Mouse (Mus musculus): ENCODE measurements around the gene Mb. TPM values are rescaled to one million over a fixed set of nuclear protein-coding genes. Genes with fewer than 3 reads are reported as not detected.

The Mb gene
- total RNA-seq, 2 experiments from 2014 or later, result not detected

- DNase-seq (ENCODE audit: low spot score in 2 of 2), result no peak
- intact Hi-C loops (cut with DNase I), result no loop called here
These were observed 14.8 kb downstream of the Mb start for GRCm38 (mm10) chr15:77035643-77036042.

GRCm38 (mm10) chr15:77034526-77034925 is 15.9 kb downstream of the Mb start:
- intact Hi-C loops (cut with DNase I), result no loop called here

GRCm38 (mm10) chr15:77031271-77031670 is 19.2 kb downstream of the Mb start:
- intact Hi-C loops (cut with DNase I), result no loop called here

More at GRCm38 (mm10) chr15:77034526-77034925, 15.9 kb downstream of the Mb start:
- DNase-seq (ENCODE audit: low spot score in 2 of 2), result no peak

GRCm38 (mm10) chr15:77029331-77029991 is 21.0 kb downstream of the Mb start:
- DNase-seq (ENCODE audit: low spot score in 2 of 2), result peak in 1 of 2 experiments; percentile 44
- intact Hi-C loops (cut with DNase I), result loop anchor here (5.0 kb wide), 1 partner anchor 38 kb away; no protein-coding TSS in a partner anchor

More at GRCm38 (mm10) chr15:77031271-77031670, 19.2 kb downstream of the Mb start:
- no peak for DNase-seq (ENCODE audit: low spot score in 2 of 2)

- intact Hi-C loops (cut with DNase I), result loop anchor here (5.0 kb wide), 1 partner anchor 40 kb away; no protein-coding TSS in a partner anchor
These were observed 22.8 kb downstream of the Mb start for GRCm38 (mm10) chr15:77027675-77028074.

GRCm38 (mm10) chr15:77027117-77027516 is 23.4 kb downstream of the Mb start:
- intact Hi-C loops (cut with DNase I), result loop anchor here (5.0 kb wide), 1 partner anchor 40 kb away; no protein-coding TSS in a partner anchor
- DNase-seq (ENCODE audit: low spot score in 2 of 2), result no peak

More at GRCm38 (mm10) chr15:77027675-77028074, 22.8 kb downstream of the Mb start:
- no peak for DNase-seq (ENCODE audit: low spot score in 2 of 2)

GRCm38 (mm10) chr15:77025884-77026583 is 24.4 kb downstream of the Mb start:
- intact Hi-C loops (cut with DNase I), result loop anchor here (5.0 kb wide), 1 partner anchor 41 kb away; no protein-coding TSS in a partner anchor
- DNase-seq (ENCODE audit: low spot score in 2 of 2), result no peak

GRCm38 (mm10) chr15:77022401-77022957 is 28.0 kb downstream of the Mb start:
- no peak for DNase-seq (ENCODE audit: low spot score in 2 of 2)
- intact Hi-C loops (cut with DNase I), result no loop called here

- DNase-seq (ENCODE audit: low spot score in 2 of 2), result no peak
- intact Hi-C loops (cut with DNase I), result no loop called here
These were observed 28.6 kb downstream of the Mb start for GRCm38 (mm10) chr15:77021851-77022250.

- intact Hi-C loops (cut with DNase I), result no loop called here
These were observed 29.4 kb downstream of the Mb start for GRCm38 (mm10) chr15:77021056-77021455.

GRCm38 (mm10) chr15:77020136-77020535 is 30.3 kb downstream of the Mb start:
- no peak for DNase-seq (ENCODE audit: low spot score in 2 of 2)
- intact Hi-C loops (cut with DNase I), result no loop called here

More at GRCm38 (mm10) chr15:77021056-77021455, 29.4 kb downstream of the Mb start:
- no peak for DNase-seq (ENCODE audit: low spot score in 2 of 2)

GRCm38 (mm10) chr15:77019533-77019932 is 30.9 kb downstream of the Mb start:
- DNase-seq (ENCODE audit: low spot score in 2 of 2), result no peak
- intact Hi-C loops (cut with DNase I), result no loop called here

- intact Hi-C loops (cut with DNase I), result no loop called here
- DNase-seq (ENCODE audit: low spot score in 2 of 2), result no peak
These were observed 31.6 kb downstream of the Mb start for GRCm38 (mm10) chr15:77018740-77019340.

- intact Hi-C loops (cut with DNase I), result no loop called here
- DNase-seq (ENCODE audit: low spot score in 2 of 2), result no peak
These were observed 32.6 kb downstream of the Mb start for GRCm38 (mm10) chr15:77017897-77018296.

GRCm38 (mm10) chr15:77016509-77016908 is 34.0 kb downstream of the Mb start:
- no peak for DNase-seq (ENCODE audit: low spot score in 2 of 2)
- intact Hi-C loops (cut with DNase I), result no loop called here

GRCm38 (mm10) chr15:77014985-77015384 is 35.5 kb downstream of the Mb start:
- intact Hi-C loops (cut with DNase I), result no loop called here
- no peak for DNase-seq (ENCODE audit: low spot score in 2 of 2)

- DNase-seq (ENCODE audit: low spot score in 2 of 2), result no peak
- intact Hi-C loops (cut with DNase I), result no loop called here
These were observed 36.0 kb downstream of the Mb start for GRCm38 (mm10) chr15:77014431-77014830.

GRCm38 (mm10) chr15:77013753-77014241 is 36.7 kb downstream of the Mb start:
- DNase-seq (ENCODE audit: low spot score in 2 of 2), result peak in 1 of 2 experiments; percentile 33

GRCm38 (mm10) chr15:77008851-77009250 is 41.6 kb downstream of the Mb start:
- intact Hi-C loops (cut with DNase I), result no loop called here

More at GRCm38 (mm10) chr15:77013753-77014241, 36.7 kb downstream of the Mb start:
- intact Hi-C loops (cut with DNase I), result no loop called here

GRCm38 (mm10) chr15:77003868-77004215 is 46.6 kb downstream of the Mb start:
- no peak for DNase-seq (ENCODE audit: low spot score in 2 of 2)
- intact Hi-C loops (cut with DNase I), result no loop called here

More at GRCm38 (mm10) chr15:77008851-77009250, 41.6 kb downstream of the Mb start:
- no peak for DNase-seq (ENCODE audit: low spot score in 2 of 2)

Measured in left cerebral cortex, postnatal 36 days (tissue).